ENCODE assay signal across 10 mouse cellular contexts in genomic region chr1:119929715-119930114, GRCm38 (mm10). TPM values are rescaled to one million over a fixed set of nuclear protein-coding genes. Genes with fewer than 3 reads are reported as not detected.
DNase-seq lines count a peak whose midpoint lies in the region; ATAC-seq lines count a peak whose summit lies in the region.
"Had no signal": no experiment of that assay in that cellular context is flagged by ENCODE, and none has a peak within 500 bp of the region (broad histone marks: within the 10 kb centered on the region; RNA-seq: fewer than 3 reads in every experiment).

No protein-coding gene starts in this region.

- H3K4me1 ChIP-seq in forebrain, embryonic 16.5 days (replicated peaks; ENCODE audit: control insufficient read depth, insufficient read depth, low read length) = no peaks in the 10 kb centered on the region
- H3K4me1 ChIP-seq in forebrain, embryonic 12.5 days = no peaks in the 10 kb centered on the region; the same call in 1 of the 2 replicates
- H3K4me1 ChIP-seq in midbrain, embryonic 11.5 days (ENCODE audit: control insufficient read depth, insufficient read depth, low read length) = no peaks in the 10 kb centered on the region
- no peaks in the 10 kb centered on the region for H3K4me1 ChIP-seq in intestine, embryonic 15.5 days (replicated peaks)
- H3K4me1 ChIP-seq: heart, embryonic 13.5 days had no signal

- H3K9ac ChIP-seq in forebrain, embryonic 16.5 days (replicated peaks; ENCODE audit: low read depth, low read length) = no peak overlapping the region
- no peak overlapping the region for H3K9ac ChIP-seq in forebrain, embryonic 12.5 days
- H3K9ac ChIP-seq in midbrain, embryonic 11.5 days (ENCODE audit: low read length) = no peak overlapping the region
- no peak overlapping the region for H3K9ac ChIP-seq in intestine, embryonic 15.5 days
- H3K9ac ChIP-seq: heart, embryonic 13.5 days had no signal

- 0 out of 2 replicates have a peak, but pooled peaks have one; percentile 50 for ATAC-seq in forebrain, embryonic 16.5 days
- ATAC-seq in forebrain, embryonic 12.5 days (ENCODE audit: low FRiP score) = no peak
- ATAC-seq in midbrain, embryonic 11.5 days (ENCODE audit: low FRiP score) = no peak
- no peak for ATAC-seq in intestine, embryonic 15.5 days

- H3K9me3 ChIP-seq in forebrain, embryonic 16.5 days (ENCODE audit: control insufficient read depth, low read length) = no peaks in the 10 kb centered on the region
- H3K9me3 ChIP-seq in forebrain, embryonic 12.5 days = no peaks in the 10 kb centered on the region
- peaks cover 2% of the 10 kb centered on the region; the same call in 1 of the 2 replicates for H3K9me3 ChIP-seq in midbrain, embryonic 11.5 days (ENCODE audit: control insufficient read depth, low read length)
- H3K9me3 ChIP-seq in intestine, embryonic 15.5 days = no peaks in the 10 kb centered on the region
- H3K9me3 ChIP-seq: heart, embryonic 13.5 days had no signal

- intact Hi-C loops in left cerebral cortex, postnatal 25 days (cut with DNase I) = loop anchor here (2.0 to 10.0 kb wide), 4 partner anchors 112 to 842 kb away; no protein-coding TSS in a partner anchor
- intact Hi-C loops in left cerebral cortex, postnatal 10 days (cut with DNase I) = loop anchor here (5.0 to 10.0 kb wide), 3 partner anchors 255 to 475 kb away; no protein-coding TSS in a partner anchor

- no peak overlapping the region for H3K27ac ChIP-seq in forebrain, embryonic 16.5 days (ENCODE audit: low read length)
- H3K27ac ChIP-seq in forebrain, embryonic 12.5 days = no peak overlapping the region
- no peak overlapping the region for H3K27ac ChIP-seq in midbrain, embryonic 11.5 days (ENCODE audit: low read depth, low read length)
- H3K27ac ChIP-seq in intestine, embryonic 15.5 days = no peak overlapping the region
- H3K27ac ChIP-seq: heart, embryonic 13.5 days; macrophage had no signal

- H3K36me3 ChIP-seq in forebrain, embryonic 16.5 days (ENCODE audit: control insufficient read depth, insufficient read depth) = no peaks in the 10 kb centered on the region
- H3K36me3 ChIP-seq in forebrain, embryonic 12.5 days (replicated peaks) = no peaks in the 10 kb centered on the region
- H3K36me3 ChIP-seq in midbrain, embryonic 11.5 days (ENCODE audit: control insufficient read depth, insufficient read depth, low read length) = no peaks in the 10 kb centered on the region
- no peaks in the 10 kb centered on the region for H3K36me3 ChIP-seq in intestine, embryonic 15.5 days
- H3K36me3 ChIP-seq: heart, embryonic 13.5 days had no signal

- H3K4me2 ChIP-seq in forebrain, embryonic 16.5 days (ENCODE audit: low read length) = no peak overlapping the region
- H3K4me2 ChIP-seq in forebrain, embryonic 12.5 days = no peak overlapping the region
- H3K4me2 ChIP-seq in midbrain, embryonic 11.5 days = no peak overlapping the region
- no peak overlapping the region for H3K4me2 ChIP-seq in intestine, embryonic 15.5 days (replicated peaks)
- H3K4me2 ChIP-seq: heart, embryonic 13.5 days had no signal

- WGBS in forebrain, embryonic 16.5 days = 60% methylated on average over 1 of the region's 1 CpGs
- WGBS in forebrain, embryonic 12.5 days = 69% methylated on average over 1 of the region's 1 CpGs
- 63% methylated on average over 1 of the region's 1 CpGs for WGBS in midbrain, embryonic 11.5 days
- 68% methylated on average over 1 of the region's 1 CpGs for WGBS in intestine, embryonic 15.5 days

- no peak overlapping the region for H3K4me3 ChIP-seq in forebrain, embryonic 16.5 days (replicated peaks; ENCODE audit: low read length)
- H3K4me3 ChIP-seq in forebrain, embryonic 12.5 days (replicated peaks) = no peak overlapping the region
- no peak overlapping the region for H3K4me3 ChIP-seq in midbrain, embryonic 11.5 days (ENCODE audit: low read depth, low read length)
- H3K4me3 ChIP-seq in intestine, embryonic 15.5 days (replicated peaks) = no peak overlapping the region
- H3K4me3 ChIP-seq: heart, embryonic 13.5 days had no signal

- no peaks in the 10 kb centered on the region for H3K27me3 ChIP-seq in forebrain, embryonic 16.5 days (replicated peaks; ENCODE audit: control insufficient read depth, insufficient read depth, low read length)
- no peaks in the 10 kb centered on the region for H3K27me3 ChIP-seq in forebrain, embryonic 12.5 days
- no peaks in the 10 kb centered on the region for H3K27me3 ChIP-seq in midbrain, embryonic 11.5 days (ENCODE audit: control insufficient read depth, insufficient read depth, low read length)
- H3K27me3 ChIP-seq in intestine, embryonic 15.5 days (replicated peaks) = no peaks in the 10 kb centered on the region
- H3K27me3 ChIP-seq: heart, embryonic 13.5 days had no signal

- DNase-seq in left cerebral cortex, postnatal 25 days (ENCODE audit: low spot score in 2 of 2) = peak; percentile 28 to 71
- no peak for DNase-seq in left cerebral cortex, postnatal 10 days (ENCODE audit: extremely low spot score in 1 of 2, low spot score in 2 of 2)
- peak; percentile 35 for DNase-seq in ZHBTc4 (ENCODE audit: low read depth, low spot score)
- DNase-seq in lung, postnatal 36 days = peak; percentile 33
- no peak for DNase-seq in midbrain, embryonic 11.5 days (ENCODE audit: low spot score, missing footprints)

RNA-seq across cellular contexts. Expression of gene Tmem177, which starts 16.7 kb away (rescaled TPM):
- polyA plus RNA-seq in forebrain, embryonic 16.5 days (2015; fragmentation: Nextera tagmentation; extraction: Ambion mirVana) = 13.4 and 14.3 TPM in 2 replicates
- 9.3 and 11.3 TPM in 2 replicates for polyA plus RNA-seq in forebrain, embryonic 12.5 days (2016; fragmentation: Nextera tagmentation; extraction: Ambion mirVana)
- 1 to 10 TPM; 8.0 to 8.3 TPM for total RNA-seq in left cerebral cortex, postnatal 25 days (2021)
- 1 to 10 TPM; 5.8 to 6.2 TPM for total RNA-seq in left cerebral cortex, postnatal 10 days (2021)
- polyA plus RNA-seq in midbrain, embryonic 11.5 days (2014; fragmentation: Nextera tagmentation; extraction: Ambion mirVana) = 9.2 and 10.8 TPM in 2 replicates
- 6.5 TPM in 2 replicates for polyA plus RNA-seq in intestine, embryonic 15.5 days (2015; fragmentation: Nextera tagmentation; extraction: Ambion mirVana)

Comparison
In these comparisons a context has a peak if more than half of its experiments do, and no peak if none do; other contexts are left out.
1. DNase-seq: peak in left cerebral cortex, postnatal 25 days (2 of 2), ZHBTc4 (single experiment) and lung, postnatal 36 days (single experiment); none in left cerebral cortex, postnatal 10 days (0 of 2) and midbrain, embryonic 11.5 days (single experiment).